Comparison of ENCODE assay signal across 14 mouse cellular contexts in genomic region chr11:73207621-73208020, GRCm38 (mm10). TPM values are rescaled to one million over a fixed set of nuclear protein-coding genes. Genes with fewer than 3 reads are reported as not detected.
DNase-seq lines count a peak whose midpoint lies in the region; ATAC-seq and TF ChIP-seq lines count a peak whose summit lies in the region.
"Had no signal": no experiment of that assay in that cellular context is flagged by ENCODE, and none has a peak within 500 bp of the region (broad histone marks: within the 10 kb centered on the region; RNA-seq: fewer than 3 reads in every experiment).

No protein-coding gene starts in this region.

- no peak overlapping the region for H3K4me3 ChIP-seq in lung, embryonic 14.5 days (ENCODE audit: low read depth, low read length)
- H3K4me3 ChIP-seq: midbrain, embryonic 10.5 days had no signal

- H3K4me1 ChIP-seq in lung, embryonic 14.5 days (ENCODE audit: insufficient read depth) = no peaks in the 10 kb centered on the region
- H3K4me1 ChIP-seq: midbrain, embryonic 10.5 days had no signal

- H3K4me2 ChIP-seq in lung, embryonic 14.5 days = no peak overlapping the region

- H3K9ac ChIP-seq in lung, embryonic 14.5 days = no peak overlapping the region

- TF ChIP-seq CTCF in lung, embryonic 14.5 days (IDR thresholded peaks at IDR 0.05; ENCODE audit: low read depth) = peak; percentile 42

- no peaks in the 10 kb centered on the region for H3K9me3 ChIP-seq in lung, embryonic 14.5 days (ENCODE audit: low read depth, low read length)
- H3K9me3 ChIP-seq: midbrain, embryonic 10.5 days had no signal

- DNase-seq in CD4-positive, CD25-positive, alpha-beta regulatory T cell, adult 2 months (ENCODE audit: low read depth, low spot score) = peak; percentile 43
- peak; percentile 17 for DNase-seq in lung, embryonic 14.5 days
- no peak for DNase-seq in lung, postnatal 36 days
- DNase-seq in T-cell, adult 2 months (ENCODE audit: low spot score) = peak; percentile 21
- DNase-seq in naive thymus-derived CD4-positive, alpha-beta T cell, adult 2 months (ENCODE audit: low read depth) = peak; percentile 39
- DNase-seq in cerebellum, postnatal 25 days = no peak
- DNase-seq: adrenal gland, postnatal 36 days; cerebellum, adult 18-20 months; gastrocnemius, postnatal 10 days had no signal

- 66% methylated on average over 2 of the region's 2 CpGs for WGBS in lung, embryonic 14.5 days

- no peaks in the 10 kb centered on the region for H3K36me3 ChIP-seq in lung, embryonic 14.5 days (ENCODE audit: insufficient read depth)
- H3K36me3 ChIP-seq: midbrain, embryonic 10.5 days had no signal

- ATAC-seq in CD4-positive, CD25-positive, alpha-beta regulatory T cell, adult 4 months = no peak
- no peak for ATAC-seq in lung, embryonic 14.5 days (ENCODE audit: insufficient read depth)
- ATAC-seq in monocyte, adult 5-6 weeks (replicated peaks; ENCODE audit: insufficient number of reproducible peaks, low FRiP score, low TSS enrichment, poor library complexity, severe bottlenecking) = no peak

- no peak overlapping the region for H3K27ac ChIP-seq in lung, embryonic 14.5 days (ENCODE audit: low read depth)
- H3K27ac ChIP-seq: midbrain, embryonic 10.5 days had no signal

- H3K27me3 ChIP-seq in lung, embryonic 14.5 days (ENCODE audit: insufficient read depth, low read length) = no peaks in the 10 kb centered on the region

RNA-seq across cellular contexts. Expression of gene Shpk, which starts 8.4 kb away (rescaled TPM):
- polyA plus RNA-seq in CD4-positive, CD25-positive, alpha-beta regulatory T cell, adult 4 months (2017; shearing (Covaris generic)) = 1 to 10 TPM; 1.3 to 4.8 TPM
- 0.93 and 1.3 TPM in 2 replicates for polyA plus RNA-seq in lung, embryonic 14.5 days (2014; fragmentation: Nextera tagmentation; extraction: Ambion mirVana)
- total RNA-seq in monocyte, adult 5-6 weeks (2017) = 0.64 to 3.0 TPM (median 1.2 TPM) in 3 replicates

RNA-seq across cellular contexts. Expression of gene Ctns, which starts 8.8 kb away (rescaled TPM):
- 10 to 100 TPM; 12.9 to 18.3 TPM for polyA plus RNA-seq in CD4-positive, CD25-positive, alpha-beta regulatory T cell, adult 4 months (2017; shearing (Covaris generic))
- polyA plus RNA-seq in lung, embryonic 14.5 days (2014; fragmentation: Nextera tagmentation; extraction: Ambion mirVana) = 11.4 and 12.7 TPM in 2 replicates
- 15.6 to 19.4 TPM (median 18.2 TPM) in 3 replicates for total RNA-seq in monocyte, adult 5-6 weeks (2017)

RNA-seq across cellular contexts. Expression of gene Trpv1, which starts 26.5 kb away (rescaled TPM):
- polyA plus RNA-seq in CD4-positive, CD25-positive, alpha-beta regulatory T cell, adult 4 months (2017; shearing (Covaris generic)) = not detected
- not detected in 2 replicates for polyA plus RNA-seq in lung, embryonic 14.5 days (2014; fragmentation: Nextera tagmentation; extraction: Ambion mirVana)
- total RNA-seq in monocyte, adult 5-6 weeks (2017) = not detected in 3 replicates
- polyA plus RNA-seq: forebrain, embryonic 11.5 days; midbrain, embryonic 10.5 days; neural tube, embryonic 11.5 days had no signal

RNA-seq across cellular contexts. Expression of gene Tax1bp3, which starts 30.7 kb away (rescaled TPM):
- 10 to 100 TPM; 27.4 to 30.8 TPM for polyA plus RNA-seq in CD4-positive, CD25-positive, alpha-beta regulatory T cell, adult 4 months (2017; shearing (Covaris generic))
- 252 and 263 TPM in 2 replicates for polyA plus RNA-seq in lung, embryonic 14.5 days (2014; fragmentation: Nextera tagmentation; extraction: Ambion mirVana)
- 14.2 to 15.7 TPM (median 14.6 TPM) in 3 replicates for total RNA-seq in monocyte, adult 5-6 weeks (2017)

RNA-seq across cellular contexts. Expression of gene Emc6, which starts 30.8 kb away (rescaled TPM):
- polyA plus RNA-seq in CD4-positive, CD25-positive, alpha-beta regulatory T cell, adult 4 months (2017; shearing (Covaris generic)) = 10 to 100 TPM; 42.2 to 49.5 TPM
- 118 and 135 TPM in 2 replicates for polyA plus RNA-seq in lung, embryonic 14.5 days (2014; fragmentation: Nextera tagmentation; extraction: Ambion mirVana)
- 28.3 to 33.4 TPM (median 32.5 TPM) in 3 replicates for total RNA-seq in monocyte, adult 5-6 weeks (2017)

Comparison
In these comparisons a context has a peak if more than half of its experiments do, and no peak if none do; other contexts are left out.
1. DNase-seq: peak in CD4-positive, CD25-positive, alpha-beta regulatory T cell, adult 2 months (single experiment), lung, embryonic 14.5 days (single experiment), T-cell, adult 2 months (single experiment) and naive thymus-derived CD4-positive, alpha-beta T cell, adult 2 months (single experiment); none in lung, postnatal 36 days (single experiment) and cerebellum, postnatal 25 days (0 of 2).